Mouse (Mus musculus): ENCODE data around the gene Chrnb1.

DNA sequence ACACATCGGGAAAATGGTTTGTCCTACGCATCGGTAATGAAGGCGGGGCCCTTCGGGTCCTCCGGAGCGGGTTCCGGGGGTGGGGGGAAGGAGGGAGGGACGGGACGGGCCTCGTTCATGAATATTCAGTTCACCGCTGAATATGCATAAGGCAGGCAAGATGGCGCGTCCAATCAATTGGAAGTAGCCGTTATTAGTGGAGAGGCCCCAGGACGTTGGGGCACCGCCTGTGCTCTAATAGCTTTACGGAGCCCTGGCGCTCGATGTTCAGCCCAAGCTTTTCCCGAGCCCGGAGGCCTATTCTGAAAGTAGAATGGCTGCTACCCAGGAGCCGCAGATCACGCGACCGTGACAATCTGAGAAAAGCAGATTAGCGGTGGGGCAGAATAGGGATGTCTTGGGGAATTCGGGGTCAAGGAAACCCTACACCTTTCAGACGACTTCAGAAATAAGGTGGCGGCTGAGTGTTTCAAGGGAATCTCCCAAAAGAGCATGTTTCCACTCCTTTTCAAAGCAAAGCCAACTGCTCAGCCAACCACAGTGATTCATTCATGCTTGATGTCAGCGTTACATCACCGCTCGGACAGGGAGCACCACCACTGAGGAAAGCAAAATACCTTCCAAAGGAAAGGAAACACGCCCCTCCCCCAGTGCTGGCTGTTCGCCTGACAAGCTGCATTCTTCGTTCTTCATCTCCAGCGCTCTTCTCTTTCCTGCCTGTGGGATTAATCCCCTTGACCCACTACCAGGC lies 36.6 kb downstream of the Chrnb1 start:
- TF ChIP-seq CTCF (IDR thresholded peaks at IDR 0.05; ENCODE audit: borderline replicate concordance, extremely low read depth, insufficient read depth, insufficient read length): no peak
- TF ChIP-seq POLR2A (IDR thresholded peaks at IDR 0.05; ENCODE audit: borderline replicate concordance, extremely low read depth, insufficient read depth, insufficient read length, poor library complexity, severe bottlenecking): peak; percentile 23; the same call in 1 of the 2 replicates
